Mouse (Mus musculus) cerebellum, adult 9-11 months (tissue): ENCODE data around the gene Cytl1.

Source experiments
- DNase-seq: peaks from one replicate; pipeline ENCODE4 v3.0.0; 2022

The Cytl1 gene

GRCm38 (mm10) chr5:37735224-37735623, at the start of gene Cytl1:
Gene Cytl1 (plus strand): TSS chr5:37735519.
- no peak for DNase-seq

DNA sequence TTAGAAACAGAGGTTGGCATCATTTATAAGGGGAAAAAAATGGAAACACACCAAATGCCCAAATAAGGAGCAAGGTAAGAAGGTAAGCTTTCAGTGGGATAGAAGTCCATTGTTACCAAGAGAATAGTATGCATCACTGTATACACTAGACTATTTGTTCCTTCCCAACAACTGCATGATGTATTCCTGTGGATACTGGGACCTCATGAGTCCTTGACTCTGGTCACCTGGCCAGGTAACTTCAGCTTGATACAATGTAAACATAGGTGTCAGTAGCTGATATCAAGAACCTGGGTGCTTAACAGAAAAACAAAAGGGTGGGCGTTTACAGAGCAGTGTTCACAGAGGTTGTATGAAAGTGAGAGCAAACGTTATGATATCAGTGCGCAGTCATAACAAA, 42.6 kb upstream of the Cytl1 start:
- no peak for DNase-seq

GRCm38 (mm10) chr5:37695773-37696172, 39.5 kb upstream of the Cytl1 start:
- no peak for DNase-seq

DNA sequence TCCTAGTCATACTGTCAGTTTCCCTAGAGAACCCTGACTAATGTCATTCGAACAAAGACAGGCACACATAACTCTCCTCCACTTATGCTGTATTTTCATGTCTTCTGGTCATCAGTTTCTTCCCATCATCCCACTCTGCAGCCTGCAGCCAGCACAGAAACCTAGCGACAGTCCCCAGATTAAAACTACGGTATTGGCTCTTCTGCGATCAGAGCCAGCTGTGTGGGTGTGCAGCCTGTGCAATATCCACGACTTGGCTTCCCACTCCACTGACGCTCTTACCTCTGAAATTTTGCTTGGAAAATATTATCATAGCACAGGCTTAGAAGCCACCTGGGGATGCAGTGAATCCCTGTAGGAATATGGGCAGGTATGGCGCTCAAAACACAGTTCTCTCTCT, 38.0 kb upstream of the Cytl1 start:
- DNase-seq = no peak

- no peak for DNase-seq
Measured at GRCm38 (mm10) chr5:37699757-37700156, 35.6 kb upstream of the Cytl1 start.

DNA sequence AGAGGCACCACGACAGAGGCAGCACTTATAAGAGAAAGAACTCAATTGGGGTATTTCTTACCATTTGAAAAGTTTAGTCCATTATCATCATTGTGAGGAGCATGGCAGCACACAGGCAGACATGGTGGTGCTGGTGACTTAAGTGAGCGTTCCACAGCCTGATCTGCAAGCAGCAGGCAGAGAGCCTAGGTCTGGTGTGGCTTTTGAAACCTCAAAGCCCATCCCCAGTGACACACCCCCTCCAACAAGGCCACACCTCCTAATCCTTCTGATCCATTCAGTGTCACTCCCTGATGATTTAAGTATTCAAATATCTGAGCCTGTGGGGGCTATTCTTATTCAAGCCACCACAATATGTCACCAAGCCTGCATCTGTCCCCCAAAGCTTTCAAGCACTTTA, 30.4 kb upstream of the Cytl1 start:
- no peak for DNase-seq

- DNase-seq = no peak
Measured at GRCm38 (mm10) chr5:37708124-37708523, 27.2 kb upstream of the Cytl1 start.

- DNase-seq = no peak
Measured at GRCm38 (mm10) chr5:37709257-37709904, 25.9 kb upstream of the Cytl1 start.

DNA sequence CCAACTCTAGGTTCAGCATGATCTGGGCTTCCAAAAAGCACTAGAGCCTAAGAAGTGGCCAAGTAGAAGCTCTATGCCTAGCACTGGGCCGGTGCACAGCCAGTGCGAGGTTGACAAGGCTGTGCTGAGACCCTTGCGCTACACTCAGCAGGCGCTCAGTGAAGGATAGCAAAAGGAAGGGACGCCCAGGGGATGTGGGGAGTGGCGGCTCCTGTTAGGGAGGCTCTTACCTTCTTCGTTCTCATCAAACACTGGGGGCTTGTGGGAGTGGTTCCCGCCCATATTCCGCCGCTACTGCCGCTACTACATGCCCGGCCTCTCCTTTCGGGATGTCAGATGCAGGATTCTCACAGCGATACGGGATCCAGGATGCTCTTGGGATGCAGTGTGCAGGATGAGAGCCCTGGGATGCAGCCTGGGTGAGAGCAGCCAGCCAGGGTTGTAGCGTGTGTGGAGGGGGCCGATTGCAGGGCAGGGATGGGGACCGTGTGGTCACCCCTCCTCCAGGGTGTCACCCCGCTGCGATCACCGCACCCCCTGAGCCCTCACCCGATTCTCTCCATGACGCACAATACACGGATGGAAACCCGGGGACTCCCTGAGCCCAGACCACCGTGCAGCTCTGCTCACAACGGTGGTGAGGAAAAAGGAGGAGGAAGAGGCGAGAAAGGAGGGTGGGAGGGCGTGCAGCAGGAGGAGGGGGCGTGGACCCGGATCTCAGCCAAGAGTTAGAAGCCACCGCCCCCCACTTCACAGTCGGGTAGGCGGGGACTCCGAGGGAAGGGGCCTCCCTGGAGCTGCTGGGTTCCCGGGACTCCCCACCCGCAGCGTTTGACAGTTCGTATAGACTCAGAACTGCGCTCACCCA, 18.6 kb upstream of the Cytl1 start, which contains the start of gene Stk32b:
Gene Stk32b, minus strand, starts transcription at position 667 of the 868 bp plus-strand sequence.
- no peak for DNase-seq

DNA sequence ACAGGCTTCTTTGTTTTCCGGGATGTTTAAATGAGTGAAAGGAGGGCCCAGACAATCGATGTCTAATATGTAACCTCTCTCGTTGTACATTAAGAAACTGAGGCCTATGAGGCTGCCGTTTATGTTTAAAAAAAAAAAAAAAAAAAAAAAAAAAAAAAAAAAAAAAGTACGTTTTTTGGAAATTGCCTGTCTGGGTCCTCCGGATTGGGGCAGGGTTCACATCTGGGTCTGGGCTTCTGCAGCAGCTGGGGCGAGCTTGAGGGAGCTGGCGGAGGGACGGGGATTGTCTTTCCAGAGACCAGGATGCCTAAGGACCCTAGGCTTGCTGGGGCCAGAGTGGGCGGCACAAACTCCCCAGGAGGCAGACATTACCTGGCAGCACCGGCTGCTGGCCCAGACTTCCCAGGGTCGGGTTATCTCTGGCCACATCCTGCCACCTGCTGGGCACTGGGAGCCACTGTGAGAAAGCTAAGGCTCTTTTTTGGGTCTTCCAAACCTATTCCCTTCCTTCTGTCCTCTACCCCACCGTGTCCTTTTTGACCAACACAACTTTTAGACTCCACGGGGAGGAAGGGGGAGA, 17.8 kb upstream of the Cytl1 start:
- DNase-seq = no peak

DNA sequence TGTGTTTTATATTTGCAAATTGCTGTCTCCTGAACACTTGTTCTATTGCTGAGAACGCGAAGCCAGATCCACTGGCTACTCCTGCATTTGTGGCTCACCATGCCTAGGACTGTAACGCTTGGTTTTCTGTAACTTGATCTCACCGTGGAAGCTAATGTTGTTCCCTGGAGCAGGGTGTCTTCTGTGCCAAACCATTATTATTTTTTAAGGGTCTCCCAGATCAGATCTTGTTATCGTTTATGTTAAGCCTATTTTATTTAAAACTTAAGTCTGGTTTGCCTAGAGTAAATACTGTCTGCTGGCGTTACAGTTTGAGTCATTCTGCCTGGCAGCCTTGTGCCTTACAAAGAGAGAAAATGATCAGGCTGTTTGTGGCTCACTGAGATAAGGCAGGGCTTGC, 14.6 kb upstream of the Cytl1 start:
- DNase-seq = no peak

DNA sequence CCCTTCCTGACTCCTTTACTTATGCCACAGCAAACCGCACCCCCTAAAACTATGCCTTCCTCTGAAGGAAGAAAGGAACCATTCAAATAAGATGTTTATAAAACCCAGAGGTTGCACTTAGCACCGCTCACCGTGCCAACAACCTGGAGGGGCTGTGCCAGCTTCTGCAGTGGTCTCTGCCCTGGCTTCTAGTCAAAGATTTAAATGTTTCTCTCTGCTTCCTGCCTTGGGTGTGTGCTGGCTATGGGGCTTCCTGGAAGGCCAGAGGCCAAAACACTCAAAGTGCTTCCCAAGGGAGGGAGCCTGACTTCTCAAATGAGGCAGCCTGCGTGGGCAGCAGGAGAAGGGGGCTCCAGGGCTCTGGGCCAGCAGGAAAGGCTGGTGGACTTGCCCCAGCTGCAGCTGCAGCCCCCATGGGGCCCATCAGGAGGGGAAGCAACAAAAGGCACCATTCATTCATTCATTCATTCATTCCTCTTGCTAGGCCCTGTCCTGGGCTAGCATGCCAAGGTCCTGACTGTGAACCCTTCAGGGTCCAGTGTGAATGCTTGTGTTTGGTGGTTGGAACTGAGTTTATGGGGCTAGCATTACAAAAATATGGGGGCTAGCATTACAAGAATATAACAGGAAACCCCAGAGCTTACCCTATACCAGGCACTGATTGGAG, 10.0 kb upstream of the Cytl1 start:
- DNase-seq = no peak

DNA sequence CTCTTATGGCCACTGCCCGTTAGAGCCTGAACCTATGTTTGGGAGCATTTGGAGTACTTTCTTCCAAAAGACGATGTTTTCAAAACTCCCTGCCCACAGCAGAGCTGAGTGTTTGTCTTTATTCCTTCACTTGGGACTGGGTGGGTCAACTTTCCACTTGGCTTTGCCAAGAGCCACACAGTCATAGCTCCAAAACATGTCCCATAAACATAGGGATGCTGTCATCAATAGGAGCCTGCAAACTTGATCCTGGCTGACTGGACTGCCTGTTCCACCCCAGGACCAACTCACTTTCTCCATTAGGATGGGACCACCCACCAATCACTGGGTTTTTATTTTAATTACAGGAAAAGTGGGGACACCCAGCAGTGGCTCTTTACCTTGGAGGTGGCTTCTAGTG, 4.5 kb upstream of the Cytl1 start:
- DNase-seq = no peak

DNA sequence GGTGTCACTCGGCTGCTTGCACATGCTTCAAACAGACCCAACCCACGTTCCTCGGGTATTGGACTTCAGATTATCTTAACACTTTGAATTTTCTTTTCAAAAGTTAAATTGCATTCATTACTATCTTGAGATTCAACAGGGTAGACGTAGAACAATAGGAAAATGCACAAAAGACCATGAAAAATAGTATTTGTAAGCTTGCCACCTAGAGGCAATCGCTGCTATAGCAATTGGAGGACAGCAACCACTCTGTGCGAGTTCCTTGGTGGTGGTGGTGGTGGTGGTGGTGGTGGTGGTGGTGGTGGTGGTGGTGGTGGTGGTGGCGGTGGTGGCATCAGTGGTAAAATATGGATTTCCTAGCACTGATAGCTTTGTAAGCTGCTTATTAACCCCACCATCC, 894 bp downstream of the Cytl1 start:
- no peak for DNase-seq

DNA sequence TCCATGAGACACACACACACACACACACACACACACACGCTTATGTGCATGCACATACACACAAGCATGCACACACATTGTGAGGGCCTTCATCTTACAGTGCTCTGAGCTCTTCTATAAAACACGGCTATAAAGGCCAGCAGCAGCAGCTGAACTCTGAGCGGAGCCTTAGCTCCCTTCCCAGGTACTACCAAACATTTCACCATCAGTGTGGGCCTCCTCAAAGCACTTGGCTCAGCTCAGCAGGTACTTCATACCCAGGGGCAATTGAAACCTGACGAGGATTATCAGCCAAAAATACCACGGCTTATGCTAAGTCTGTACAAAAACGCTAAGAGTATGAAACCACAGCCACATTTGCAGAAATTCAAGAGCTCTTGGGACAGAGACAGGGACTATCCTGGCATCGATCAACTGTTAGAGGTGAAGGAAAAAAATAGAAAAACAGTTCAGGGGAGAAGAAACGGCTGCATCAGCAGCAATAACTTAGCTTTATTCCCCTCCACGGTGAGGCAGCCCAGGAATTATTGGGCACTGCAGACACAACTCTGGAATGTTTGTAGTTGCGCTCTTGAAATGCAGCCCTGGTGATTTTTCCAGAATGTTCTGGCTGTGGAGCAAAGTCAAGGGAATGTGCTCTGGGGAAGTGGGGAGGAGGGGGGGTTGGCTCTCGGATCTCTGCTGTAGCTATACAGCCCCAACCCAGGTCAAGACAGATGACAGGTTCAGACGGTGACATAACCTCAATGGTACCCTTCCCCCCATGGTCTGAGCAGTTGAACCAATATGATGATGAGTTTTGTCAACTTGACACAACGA, 8.8 kb downstream of the Cytl1 start:
- DNase-seq = no peak

DNA sequence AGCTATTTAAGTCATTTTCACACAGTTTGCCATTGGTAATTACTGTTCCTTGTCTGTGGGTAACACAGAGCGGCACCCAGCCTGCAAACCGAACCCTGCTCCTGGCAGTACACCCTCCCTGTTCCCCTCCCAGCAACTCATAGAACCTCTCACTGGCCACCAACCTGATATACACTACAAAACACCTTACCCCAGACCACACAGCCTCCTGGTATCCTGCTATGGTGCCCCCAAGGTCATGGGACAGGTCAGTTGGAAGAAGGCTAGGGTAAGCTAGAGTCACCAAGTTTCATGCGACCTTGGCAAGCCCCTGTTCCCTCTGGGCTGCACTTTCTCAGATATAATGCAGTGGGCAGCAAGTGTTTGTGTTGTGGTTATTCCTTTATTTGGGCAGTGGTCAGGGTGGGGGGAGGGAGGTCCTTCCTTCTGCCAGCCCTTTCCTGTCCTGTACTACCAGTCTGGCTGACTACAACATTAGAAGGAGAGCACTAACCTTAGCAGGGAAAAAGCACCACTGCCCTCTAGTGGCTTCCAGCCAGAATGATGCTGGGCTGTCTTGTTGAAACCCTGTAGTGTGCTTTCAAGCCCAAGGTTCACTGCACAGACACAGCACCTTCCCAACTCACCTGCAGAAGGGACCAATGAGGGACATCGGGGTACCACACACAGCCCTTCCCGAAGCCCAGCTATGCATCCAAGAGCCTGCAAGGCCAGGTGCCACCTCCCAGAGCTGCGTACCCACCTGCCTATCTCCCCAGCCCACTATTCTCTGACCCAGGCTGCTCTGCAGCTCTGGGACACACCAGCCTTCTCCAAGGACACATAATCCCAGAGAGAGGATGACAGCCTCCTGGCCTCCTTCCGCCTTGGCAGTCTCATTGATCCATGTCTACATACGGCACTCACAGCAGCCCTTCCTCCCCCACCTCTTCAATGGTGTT, 17.0 kb downstream of the Cytl1 start:
- peak; percentile 41 for DNase-seq

GRCm38 (mm10) chr5:37753366-37753765, 18.0 kb downstream of the Cytl1 start:
- no peak for DNase-seq

DNA sequence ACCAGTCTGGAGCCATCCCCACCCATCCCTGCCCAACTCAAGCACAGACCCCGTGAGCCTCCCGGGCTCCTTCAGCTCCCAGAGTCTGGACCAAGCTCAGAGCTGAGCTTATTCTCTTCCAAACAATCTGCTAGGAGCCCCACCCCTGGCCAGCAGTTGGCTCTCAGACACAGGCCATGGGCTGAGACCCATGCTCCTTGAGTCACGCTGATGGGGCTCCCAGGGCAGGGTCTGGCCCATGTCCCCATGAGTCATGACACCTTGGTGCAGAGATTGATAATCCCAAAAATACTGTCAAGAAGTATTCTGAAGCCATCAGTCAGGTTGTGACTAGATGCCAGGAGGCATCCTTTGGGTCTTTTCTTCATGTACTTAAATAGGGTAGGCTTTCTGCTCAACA, 26.7 kb downstream of the Cytl1 start:
- DNase-seq = no peak

GRCm38 (mm10) chr5:37765851-37766250, 30.5 kb downstream of the Cytl1 start:
- no peak for DNase-seq

DNA sequence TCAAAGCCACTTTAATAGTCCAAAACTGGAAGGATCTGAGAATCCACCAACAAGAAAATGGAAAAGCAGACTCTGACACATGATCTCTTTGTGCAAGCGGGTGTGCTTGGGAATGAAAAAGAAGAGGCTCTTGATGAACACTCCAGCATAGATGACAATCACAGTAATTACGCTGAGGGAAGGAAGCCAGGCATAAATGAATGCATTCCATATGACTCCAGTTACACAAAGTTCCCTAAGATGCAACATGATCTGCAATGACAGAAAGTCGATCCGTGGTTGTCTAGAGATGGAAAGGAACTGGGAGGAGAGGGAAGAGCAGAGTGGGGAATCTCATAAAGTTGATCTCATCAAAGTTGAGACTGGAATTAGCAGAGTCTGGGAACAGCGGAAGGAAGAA, 31.9 kb downstream of the Cytl1 start:
- DNase-seq = no peak

- DNase-seq = peak; percentile 27
Measured at GRCm38 (mm10) chr5:37769031-37769430, 33.7 kb downstream of the Cytl1 start.
